Mouse (Mus musculus): ENCODE measurements around the gene Tec. TPM values are rescaled to one million over a fixed set of nuclear protein-coding genes. Genes with fewer than 3 reads are reported as not detected.
"Not testable (repeated sequence)": the region's sequence is repeated elsewhere in the genome, so short reads cannot be mapped to it uniquely, and the experiment has no call there.

Gene Tec
- total RNA-seq, 2 experiments from 2014 or later, result 1.2 to 1.4 TPM

- H3K27ac ChIP-seq, result no peak overlapping the region
- H3K4me3 ChIP-seq, result no peak overlapping the region
- intact Hi-C loops (cut with DNase I), result no loop called here
- no peak for DNase-seq
- no peak for TF ChIP-seq CTCF (IDR thresholded peaks at IDR 0.05)
These were observed 41.8 kb downstream of the Tec start for GRCm38 (mm10) chr5:72826445-72826844.

- no peak for DNase-seq
- Histone ChIP-seq H3K27ac (no peak overlapping the region), H3K4me3 (no peak overlapping the region)
- intact Hi-C loops (cut with DNase I), result no loop called here
- no peak for TF ChIP-seq CTCF (IDR thresholded peaks at IDR 0.05)
These were observed 47.6 kb downstream of the Tec start for GRCm38 (mm10) chr5:72820651-72821050.

- H3K27ac ChIP-seq, result no peak overlapping the region
- intact Hi-C loops (cut with DNase I), result no loop called here
- no peak for TF ChIP-seq CTCF (IDR thresholded peaks at IDR 0.05)
These were observed 48.1 kb downstream of the Tec start for GRCm38 (mm10) chr5:72820036-72820640.

GRCm38 (mm10) chr5:72818513-72819180 lies 49.6 kb downstream of the Tec start:
- TF ChIP-seq CTCF (IDR thresholded peaks at IDR 0.05), result no peak
- H3K4me3 ChIP-seq, result no peak overlapping the region
- no peak for DNase-seq
- intact Hi-C loops (cut with DNase I), result no loop called here
- no peak overlapping the region for H3K27ac ChIP-seq

More at GRCm38 (mm10) chr5:72820036-72820640, 48.1 kb downstream of the Tec start:
- no peak overlapping the region for H3K4me3 ChIP-seq
- DNase-seq, result no peak

GRCm38 (mm10) chr5:72817523-72818091 lies 50.7 kb downstream of the Tec start:
- no peak for DNase-seq
- H3K27ac ChIP-seq, result no peak overlapping the region; the same call in 1 of the 2 replicates

GRCm38 (mm10) chr5:72816960-72817359 lies 51.3 kb downstream of the Tec start:
- intact Hi-C loops (cut with DNase I); DNase-seq; H3K27ac ChIP-seq; H3K4me3 ChIP-seq: not testable (repeated sequence)

More at GRCm38 (mm10) chr5:72817523-72818091, 50.7 kb downstream of the Tec start:
- no peak for TF ChIP-seq CTCF (IDR thresholded peaks at IDR 0.05)
- peak overlapping the region; percentile 21; the same call in 1 of the 2 replicates for H3K4me3 ChIP-seq
- intact Hi-C loops (cut with DNase I), result no loop called here

GRCm38 (mm10) chr5:72816491-72816890 lies 51.8 kb downstream of the Tec start:
- no peak for TF ChIP-seq CTCF (IDR thresholded peaks at IDR 0.05)
- intact Hi-C loops (cut with DNase I), result no loop called here
- Histone ChIP-seq H3K27ac (no peak overlapping the region), H3K4me3 (no peak overlapping the region)
- DNase-seq, result no peak

- no peak for TF ChIP-seq CTCF (IDR thresholded peaks at IDR 0.05)
- Histone ChIP-seq H3K4me3 (no peak overlapping the region), H3K27ac (no peak overlapping the region)
- intact Hi-C loops (cut with DNase I), result no loop called here
- no peak for DNase-seq
These were observed 52.2 kb downstream of the Tec start for GRCm38 (mm10) chr5:72816046-72816445.

- TF ChIP-seq CTCF (IDR thresholded peaks at IDR 0.05), result no peak
- DNase-seq, result no peak
- H3K4me3 ChIP-seq, result no peak overlapping the region
- H3K27ac ChIP-seq, result no peak overlapping the region
- intact Hi-C loops (cut with DNase I), result no loop called here
These were observed 52.9 kb downstream of the Tec start for GRCm38 (mm10) chr5:72815361-72815760.

GRCm38 (mm10) chr5:72814072-72814471 lies 54.2 kb downstream of the Tec start:
- intact Hi-C loops (cut with DNase I), result no loop called here
- H3K4me3 ChIP-seq, result no peak overlapping the region
- no peak for DNase-seq
- TF ChIP-seq CTCF (IDR thresholded peaks at IDR 0.05), result no peak
- H3K27ac ChIP-seq, result no peak overlapping the region

- no peak for TF ChIP-seq CTCF (IDR thresholded peaks at IDR 0.05)
- H3K4me3 ChIP-seq, result no peak overlapping the region
- intact Hi-C loops (cut with DNase I), result no loop called here
- no peak for DNase-seq
- no peak overlapping the region for H3K27ac ChIP-seq
These were observed 55.4 kb downstream of the Tec start for GRCm38 (mm10) chr5:72812908-72813307.

GRCm38 (mm10) chr5:72812328-72812727 lies 56.0 kb downstream of the Tec start:
- no peak for DNase-seq
- no peak for TF ChIP-seq CTCF (IDR thresholded peaks at IDR 0.05)
- intact Hi-C loops (cut with DNase I), result no loop called here

GRCm38 (mm10) chr5:72811397-72811796 lies 56.9 kb downstream of the Tec start:
- H3K27ac ChIP-seq, result no peak overlapping the region
- intact Hi-C loops (cut with DNase I), result no loop called here
- TF ChIP-seq CTCF (IDR thresholded peaks at IDR 0.05), result no peak
- no peak for DNase-seq
- no peak overlapping the region for H3K4me3 ChIP-seq

More at GRCm38 (mm10) chr5:72812328-72812727, 56.0 kb downstream of the Tec start:
- Histone ChIP-seq H3K4me3 (no peak overlapping the region), H3K27ac (no peak overlapping the region)

Measured in gastrocnemius, adult 2 months (tissue).